Mouse (Mus musculus) stomach, embryonic 16.5 days (tissue): Measurements from ENCODE around the gene Zfp747. TPM values are rescaled to one million over a fixed set of nuclear protein-coding genes. Genes with fewer than 3 reads are reported as not detected.
"Not testable (repeated sequence)": the region's sequence is repeated elsewhere in the genome, so short reads cannot be mapped to it uniquely, and the experiment has no call there.

Experiments used
- ATAC-seq: fragments of 200-750 bp; cut with Nextera tagmentation; 2 replicates; pipeline ENCODE4 v1.8.0; 2017; ENCODE audit warnings: moderate number of reproducible peaks, moderate TSS enrichment; ENCODE audit not compliant: insufficient read depth, low FRiP score
- H3K27ac ChIP-seq: fragments of 300-500 bp; sonication (generic); 2 replicates; pipeline ENCODE4 v1.5.1; 2014; ENCODE audit warnings: low read length
- H3K27me3 ChIP-seq: fragments of 300-500 bp; sonication (generic); 2 replicates; pipeline ENCODE4 v1.6.1; 2014; ENCODE audit warnings: low read length, control low read depth, mixed read lengths; ENCODE audit not compliant: control insufficient read depth, insufficient read depth
- H3K36me3 ChIP-seq: fragments of 300-500 bp; sonication (generic); 2 replicates; pipeline ENCODE4 v1.6.1; 2014; ENCODE audit warnings: low read length; ENCODE audit not compliant: control insufficient read depth, insufficient read depth
- H3K4me1 ChIP-seq: fragments of 300-500 bp; sonication (generic); 2 replicates; pipeline ENCODE4 v1.6.1; 2014; ENCODE audit warnings: low read length, control low read depth, mixed read lengths; ENCODE audit not compliant: control insufficient read depth, insufficient read depth
- H3K4me2 ChIP-seq: fragments of 300-500 bp; sonication (generic); 2 replicates; pipeline ENCODE4 v1.6.1; 2014; ENCODE audit warnings: low read depth, low read length, mixed read lengths
- H3K4me3 ChIP-seq: fragments of 300-500 bp; sonication (generic); replicated peaks from 2 replicates; pipeline ENCODE4 v1.5.1; 2014; ENCODE audit warnings: mild to moderate bottlenecking, low read length
- H3K9ac ChIP-seq: fragments of 300-500 bp; sonication (generic); 2 replicates; pipeline ENCODE4 v1.6.1; 2014; ENCODE audit warnings: low read length
- H3K9me3 ChIP-seq: fragments of 300-500 bp; sonication (generic); replicated peaks from 2 replicates; pipeline ENCODE4 v1.6.1; 2016; ENCODE audit warnings: low read length, control low read depth; ENCODE audit not compliant: control insufficient read depth
- WGBS: fragments of 180-500 bp; shearing (Covaris S2); extraction: QIAGEN DNeasy Blood & Tissue Kit; methylation state at CpG from one replicate; pipeline ENCODE4 v1.1.7; 2014; 5-methylcytosine and 5-hydroxymethylcytosine counted together
- polyA plus RNA-seq: library from polyadenylated mRNA; unstranded; fragments of >200 nt; fragmentation: Nextera tagmentation; extraction: Ambion mirVana; gene quantifications from 2 replicates; pipeline ENCODE4 v1.2.1, GENCODE M21; 2015

Zfp747 gene
- 9.6 and 11.1 TPM in 2 replicates for polyA plus RNA-seq

DNA sequence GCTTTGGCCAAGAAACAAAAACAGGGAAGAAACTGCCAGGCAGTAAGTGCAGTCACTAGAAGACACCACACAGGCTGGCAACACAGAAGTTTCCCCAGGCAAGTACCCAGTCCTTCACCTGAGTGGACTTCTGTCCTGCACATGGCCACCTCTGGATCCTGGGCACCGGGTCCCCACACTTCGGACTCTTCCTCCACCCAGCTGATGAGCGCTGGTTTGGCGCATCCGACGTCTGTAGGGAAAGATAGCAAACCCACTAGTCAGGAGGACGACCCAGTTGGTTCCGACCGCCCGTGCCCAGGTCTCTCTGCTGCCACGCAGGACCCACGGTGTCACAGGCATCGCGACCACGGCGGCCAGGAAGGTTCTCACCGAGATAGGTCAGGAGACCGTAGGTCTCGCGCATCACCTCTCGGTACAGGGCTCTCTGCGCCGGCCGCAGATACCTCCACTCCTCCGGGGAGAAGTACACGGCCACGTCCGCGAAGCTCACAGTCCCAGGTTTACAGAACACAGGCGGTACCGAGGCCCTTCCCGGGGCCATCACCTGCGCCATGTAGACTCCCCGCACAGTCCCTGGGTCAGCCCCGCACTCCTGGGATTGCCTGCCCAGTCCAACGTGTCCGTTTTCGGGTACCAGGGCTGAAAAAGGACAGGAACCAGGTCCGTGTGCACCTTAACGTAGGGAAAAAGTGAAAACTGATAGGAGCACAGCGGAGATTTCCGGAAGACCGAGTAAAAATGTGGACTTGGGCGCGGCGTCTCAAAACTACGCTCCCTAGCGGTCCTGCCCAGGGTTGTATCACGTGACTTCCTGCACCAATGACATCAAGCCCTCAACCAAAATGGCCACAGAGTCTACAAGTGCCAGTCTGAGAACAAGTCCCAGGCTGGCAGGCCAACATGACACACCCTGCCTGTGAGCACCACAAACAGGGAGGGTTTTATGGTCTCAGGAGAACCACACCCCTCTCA lies at the start of gene Zfp747:
Zfp747 (minus strand) TSS at position 780 of the 975 bp plus-strand sequence.
- not testable (repeated sequence) for H3K27me3 ChIP-seq, H3K9me3 ChIP-seq, H3K4me1 ChIP-seq, H3K36me3 ChIP-seq
- peak; percentile 95 for ATAC-seq
- H3K4me2 ChIP-seq: peak within 1 kb of the TSS; percentile 60
- under 1% methylated on average over 49 of the region's 49 CpGs for WGBS
- H3K4me3 ChIP-seq: peak within 1 kb of the TSS; percentile 67
- peak within 1 kb of the TSS; percentile 83 for H3K9ac ChIP-seq
- peak within 1 kb of the TSS; percentile 81 for H3K27ac ChIP-seq

DNA sequence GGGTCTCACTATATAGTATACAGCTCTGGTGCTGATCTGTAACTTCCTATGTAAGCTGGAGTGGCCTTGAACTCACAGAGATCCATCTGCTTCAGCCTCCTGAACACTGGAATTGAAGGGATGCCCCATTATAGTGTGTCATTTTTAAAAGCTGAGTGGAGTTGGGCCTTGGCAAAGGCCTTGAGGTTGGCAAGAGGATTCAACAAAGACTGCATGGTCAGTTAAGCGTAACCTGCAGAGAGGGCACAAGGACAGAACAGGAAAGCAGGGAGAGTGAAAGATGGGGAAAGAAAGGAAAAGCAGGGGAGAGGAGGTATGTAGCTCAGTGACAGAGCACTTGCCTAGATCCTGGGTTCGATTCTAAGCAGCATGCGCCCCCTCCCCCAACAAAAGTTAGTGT lies 49.4 kb upstream of the Zfp747 start:
- Histone ChIP-seq H3K4me1 (0 out of 2 replicates have a peak, but pooled peaks cover 5% of the 10 kb centered on the region), H3K9me3 (no peaks in the 10 kb centered on the region)
- WGBS: 88% methylated on average over 3 of the region's 3 CpGs

GRCm38 (mm10) chr7:127422247-127422646 lies 46.4 kb upstream of the Zfp747 start:
- H3K9ac ChIP-seq: peak overlapping the region; percentile 83; the same call in 1 of the 2 replicates
- peak; percentile 30; the same call in 1 of the 2 replicates for ATAC-seq

More for the DNA sequence above, 49.4 kb upstream of the Zfp747 start:
- Histone ChIP-seq H3K9ac (no peak overlapping the region), H3K27me3 (no peaks in the 10 kb centered on the region), H3K36me3 (no peaks in the 10 kb centered on the region), H3K27ac (no peak overlapping the region), H3K4me3 (no peak overlapping the region), H3K4me2 (no peak overlapping the region)
- ATAC-seq: no peak

GRCm38 (mm10) chr7:127421388-127422191 lies 45.7 kb upstream of the Zfp747 start, which contains the start of gene Zfp688:
Gene Zfp688 (minus strand): TSS chr7:127422068.
- H3K9ac ChIP-seq: peak within 1 kb of the TSS; percentile 83
- H3K4me3 ChIP-seq: peak within 1 kb of the TSS; percentile 71
- no peaks in the 10 kb centered on the region for H3K36me3 ChIP-seq
- H3K4me1 ChIP-seq: 0 out of 2 replicates have a peak, but pooled peaks cover 5% of the 10 kb centered on the region
- no peaks in the 10 kb centered on the region for H3K9me3 ChIP-seq
- H3K4me2 ChIP-seq: peak within 1 kb of the TSS; percentile 63
- 0 out of 2 replicates have a peak within 1 kb of the TSS, but pooled peaks have one; percentile 40 for H3K27ac ChIP-seq
- H3K27me3 ChIP-seq: no peaks in the 10 kb centered on the region
- peak; percentile 95 for ATAC-seq
- under 1% methylated on average over 48 of the region's 48 CpGs for WGBS

More at GRCm38 (mm10) chr7:127422247-127422646, 46.4 kb upstream of the Zfp747 start:
- Histone ChIP-seq H3K4me3 (peak overlapping the region; percentile 71), H3K4me2 (peak overlapping the region; percentile 63), H3K36me3 (no peaks in the 10 kb centered on the region), H3K27me3 (no peaks in the 10 kb centered on the region), H3K27ac (no peak overlapping the region), H3K4me1 (0 out of 2 replicates have a peak, but pooled peaks cover 5% of the 10 kb centered on the region), H3K9me3 (no peaks in the 10 kb centered on the region)
- WGBS: 1% methylated on average over 15 of the region's 15 CpGs

DNA sequence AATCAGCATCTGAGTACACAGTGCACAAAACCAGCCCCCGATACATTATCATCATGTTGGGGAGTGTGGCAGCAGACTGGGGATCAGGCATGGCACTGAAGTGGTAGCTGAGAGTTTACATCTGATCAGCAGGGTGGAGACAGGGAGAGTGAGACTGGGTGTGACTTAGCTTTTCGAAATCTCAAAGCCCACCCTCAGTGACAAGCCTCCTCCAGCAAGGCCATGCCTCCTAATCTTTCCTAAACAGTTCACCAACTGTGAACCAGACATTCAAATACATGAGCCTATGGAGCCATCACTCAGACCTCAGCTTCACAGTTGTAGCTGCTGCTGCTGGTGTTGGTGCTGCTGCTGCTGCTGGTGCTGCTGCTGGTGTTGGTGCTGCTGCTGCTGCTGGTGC lies 35.6 kb upstream of the Zfp747 start:
- H3K27me3 ChIP-seq: no peaks in the 10 kb centered on the region
- no peak overlapping the region for H3K4me2 ChIP-seq
- no peak overlapping the region for H3K27ac ChIP-seq
- no peaks in the 10 kb centered on the region for H3K9me3 ChIP-seq
- ATAC-seq: no peak
- 74% methylated on average over 2 of the region's 2 CpGs for WGBS
- H3K36me3 ChIP-seq: no peaks in the 10 kb centered on the region
- H3K9ac ChIP-seq: no peak overlapping the region
- no peak overlapping the region for H3K4me3 ChIP-seq
- no peaks in the 10 kb centered on the region for H3K4me1 ChIP-seq

- H3K36me3 ChIP-seq, H3K9me3 ChIP-seq, H3K27me3 ChIP-seq, H3K4me1 ChIP-seq: not testable (repeated sequence)
- Histone ChIP-seq H3K27ac (peak within 1 kb of the TSS; percentile 47; the same call in 1 of the 2 replicates), H3K9ac (peak within 1 kb of the TSS; percentile 86), H3K4me2 (peak within 1 kb of the TSS; percentile 79), H3K4me3 (peak within 1 kb of the TSS; percentile 67)
- ATAC-seq: peak; percentile 91
- WGBS: 5% methylated on average over 40 of the region's 40 CpGs
Observed at GRCm38 (mm10) chr7:127406002-127406987, 30.4 kb upstream of the Zfp747 start, which contains the start of gene Zfp764. Gene Zfp764 (minus strand): TSS chr7:127406822.

DNA sequence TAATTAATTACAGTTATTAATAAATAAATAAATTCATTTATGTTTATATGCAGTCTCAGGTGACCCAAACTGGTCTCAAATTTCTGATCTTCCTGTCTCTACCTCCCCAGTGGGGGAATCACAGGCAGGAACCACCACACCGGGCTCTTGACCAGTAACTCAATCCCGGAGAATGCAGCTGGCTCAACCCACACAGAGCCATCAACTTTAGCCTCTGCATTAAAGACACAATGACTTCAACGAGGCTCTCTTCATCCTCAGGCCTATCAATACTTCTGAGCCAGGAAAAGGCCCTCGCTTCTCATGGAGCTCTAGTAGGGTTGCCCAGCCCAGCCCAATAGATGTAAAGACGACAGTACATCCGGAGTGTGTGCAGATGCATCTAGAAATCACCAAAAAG lies 28.3 kb upstream of the Zfp747 start:
- not testable (repeated sequence) for H3K36me3 ChIP-seq, H3K9ac ChIP-seq, H3K4me2 ChIP-seq, H3K4me3 ChIP-seq, H3K27ac ChIP-seq, H3K4me1 ChIP-seq, ATAC-seq, H3K27me3 ChIP-seq, H3K9me3 ChIP-seq
- 93% methylated on average over 6 of the region's 6 CpGs for WGBS

DNA sequence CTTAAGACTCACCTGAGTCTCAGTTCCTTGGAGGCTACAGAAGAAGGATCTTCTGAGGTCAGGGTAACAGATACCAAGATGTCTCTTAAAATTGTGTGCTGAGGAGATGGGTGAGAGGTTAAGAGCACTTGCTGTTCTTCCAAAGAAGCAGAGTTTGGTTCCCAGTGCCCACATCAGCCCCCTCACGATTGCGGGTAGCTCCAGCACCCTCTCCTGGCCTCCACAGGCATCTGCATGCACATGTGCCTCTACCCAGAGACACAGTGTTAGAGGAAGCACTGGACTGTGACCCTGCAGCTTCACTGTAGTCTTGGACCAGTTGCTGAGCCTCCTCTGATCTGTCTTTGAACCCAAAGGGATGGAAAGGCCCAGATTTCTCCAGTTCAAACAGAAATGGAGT lies 27.1 kb upstream of the Zfp747 start:
- H3K4me1 ChIP-seq: no peaks in the 10 kb centered on the region
- H3K9me3 ChIP-seq: no peaks in the 10 kb centered on the region
- H3K27ac ChIP-seq: no peak overlapping the region
- no peak overlapping the region for H3K9ac ChIP-seq
- no peak for ATAC-seq
- H3K4me3 ChIP-seq: no peak overlapping the region
- H3K27me3 ChIP-seq: no peaks in the 10 kb centered on the region
- H3K4me2 ChIP-seq: no peak overlapping the region
- peaks cover 3% of the 10 kb centered on the region; the same call in 1 of the 2 replicates for H3K36me3 ChIP-seq
- 50% methylated on average over 2 of the region's 2 CpGs for WGBS
